In the genomic region with DNA sequence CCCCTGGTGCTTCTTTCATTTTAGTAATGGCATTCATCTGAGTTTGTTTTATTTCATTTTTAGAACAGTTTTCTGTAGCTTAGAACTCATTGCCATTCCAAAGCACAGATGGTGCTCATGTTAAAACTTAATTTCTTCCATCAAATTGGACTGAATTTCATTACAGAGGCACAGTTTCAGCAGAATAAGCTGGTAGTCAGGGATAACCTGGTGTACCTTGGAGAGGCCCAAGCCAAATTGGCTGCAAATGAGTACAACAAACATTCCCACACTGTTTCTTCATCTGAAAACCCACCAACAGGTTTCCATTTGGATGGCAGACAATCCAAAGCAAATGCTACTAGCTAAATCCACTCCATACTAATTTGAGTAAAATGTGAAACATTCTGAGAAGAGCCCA, we compare ENCODE assay signal across 19 mouse cellular contexts.
DNase-seq lines count a peak whose midpoint lies in the region; ATAC-seq and TF ChIP-seq lines count a peak whose summit lies in the region.
"Had no signal": no experiment of that assay in that cellular context is flagged by ENCODE, and none has a peak within 500 bp of the region (broad histone marks: within the 10 kb centered on the region; RNA-seq: fewer than 3 reads in every experiment).

No protein-coding gene starts in this region.

- H3K9me3 ChIP-seq in intestine, embryonic 15.5 days: no peaks in the 10 kb centered on the region
- H3K9me3 ChIP-seq: embryonic facial prominence, embryonic 12.5 days; G1E had no signal

- no peak for TF ChIP-seq CTCF in cerebellum, adult 2 months (IDR thresholded peaks at IDR 0.05; ENCODE audit: borderline replicate concordance, insufficient read depth, low read depth, low read length)

- H3K4me1 ChIP-seq in intestine, embryonic 15.5 days (replicated peaks): no peaks in the 10 kb centered on the region
- no peaks in the 10 kb centered on the region for H3K4me1 ChIP-seq in cerebellum, adult 2 months (ENCODE audit: control insufficient read depth, insufficient read depth, low read length)
- H3K4me1 ChIP-seq: embryonic facial prominence, embryonic 12.5 days had no signal

- H3K4me3 ChIP-seq in intestine, embryonic 15.5 days (replicated peaks): no peak overlapping the region
- no peak overlapping the region for H3K4me3 ChIP-seq in cerebellum, adult 2 months (replicated peaks; ENCODE audit: insufficient read depth, low read depth, low read length)
- H3K4me3 ChIP-seq: embryonic facial prominence, embryonic 12.5 days had no signal

- peak; percentile 7 for DNase-seq in right cerebral cortex, adult 18-20 months
- DNase-seq in right cerebral cortex, postnatal 14 days: no peak
- peak; percentile 23 to 67 for DNase-seq in layer of hippocampus, adult 18-20 months (ENCODE audit: low spot score in 2 of 2)
- peak; percentile 26 to 55 for DNase-seq in left cerebral cortex, postnatal 14 days (ENCODE audit: low spot score in 2 of 2)
- peak; percentile 64 for DNase-seq in telencephalon, adult 2 months (ENCODE audit: low read depth, low spot score)
- no peak for DNase-seq in spleen, postnatal 4 days (ENCODE audit: low spot score in 2 of 2)
- DNase-seq in cerebellum, adult 2 months: no peak
- DNase-seq: cerebellum, adult 8-10 months; gastrocnemius, postnatal 14 days; heart, postnatal 10 days; lung, adult 18-20 months; thymus, postnatal 4 days had no signal

- no peak overlapping the region for H3K9ac ChIP-seq in intestine, embryonic 15.5 days
- H3K9ac ChIP-seq: embryonic facial prominence, embryonic 12.5 days; hindbrain, embryonic 14.5 days had no signal

- no peak overlapping the region for H3K4me2 ChIP-seq in intestine, embryonic 15.5 days (replicated peaks)
- H3K4me2 ChIP-seq: embryonic facial prominence, embryonic 12.5 days; hindbrain, embryonic 14.5 days had no signal

- no peaks in the 10 kb centered on the region for H3K27me3 ChIP-seq in intestine, embryonic 15.5 days (replicated peaks)
- H3K27me3 ChIP-seq in cerebellum, adult 2 months (ENCODE audit: control insufficient read depth, insufficient read depth, low read length): no peaks in the 10 kb centered on the region
- H3K27me3 ChIP-seq: embryonic facial prominence, embryonic 12.5 days had no signal

- ATAC-seq in intestine, embryonic 15.5 days: no peak
- ATAC-seq: CD4-positive, CD25-positive, alpha-beta regulatory T cell, adult 4 months; intestine, embryonic 16.5 days had no signal

- H3K27ac ChIP-seq in intestine, embryonic 15.5 days: no peak overlapping the region
- H3K27ac ChIP-seq in cerebellum, adult 2 months (ENCODE audit: insufficient read depth, low read length): no peak overlapping the region
- H3K27ac ChIP-seq: embryonic facial prominence, embryonic 12.5 days; hindbrain, embryonic 14.5 days; kidney, postnatal 0 days had no signal

- intact Hi-C loops in left cerebral cortex, postnatal 14 days (cut with DNase I): no loop called here

- no peaks in the 10 kb centered on the region for H3K36me3 ChIP-seq in intestine, embryonic 15.5 days
- H3K36me3 ChIP-seq: embryonic facial prominence, embryonic 12.5 days; G1E had no signal

- TF ChIP-seq POLR2A in cerebellum, adult 2 months (IDR thresholded peaks at IDR 0.05; ENCODE audit: borderline replicate concordance, insufficient read depth, low read length): no peak

Comparison
In these comparisons a context has a peak if more than half of its experiments do, and no peak if none do; other contexts are left out.
1. DNase-seq: peak in right cerebral cortex, adult 18-20 months (single experiment), layer of hippocampus, adult 18-20 months (2 of 2), left cerebral cortex, postnatal 14 days (2 of 2) and telencephalon, adult 2 months (single experiment); none in right cerebral cortex, postnatal 14 days (single experiment), spleen, postnatal 4 days (0 of 2) and cerebellum, adult 2 months (0 of 2).